In genomic region chr15:81693967-81694881, GRCm38 (mm10) we compare ENCODE assay signal across 8 mouse cellular contexts. TPM values are rescaled to one million over a fixed set of nuclear protein-coding genes. Genes with fewer than 3 reads are reported as not detected.
DNase-seq lines count a peak whose midpoint lies in the region; ATAC-seq lines count a peak whose summit lies in the region.

No protein-coding gene starts in this region.

- H3K27ac ChIP-seq in hindbrain, embryonic 12.5 days, result no peak overlapping the region; the same call in 1 of the 2 replicates

- H3K9ac ChIP-seq in hindbrain, embryonic 12.5 days, result peak overlapping the region; percentile 68

- H3K4me3 ChIP-seq in hindbrain, embryonic 12.5 days, result peak overlapping the region; percentile 56

- H3K4me2 ChIP-seq in hindbrain, embryonic 12.5 days (replicated peaks), result peak overlapping the region; percentile 97

- ATAC-seq in hindbrain, embryonic 12.5 days (ENCODE audit: low FRiP score), result peak; percentile 78

- peak; percentile 87 for DNase-seq in Muller cell, postnatal 12 days (ENCODE audit: inconsistent ontology term)
- peak; percentile 86 for DNase-seq in cerebellum, adult 9-10 months
- DNase-seq in frontal cortex, postnatal 10 days (ENCODE audit: low spot score in 2 of 2), result peak; percentile 56 to 80
- peak; percentile 51 to 64 for DNase-seq in layer of hippocampus, postnatal 25 days (ENCODE audit: extremely low spot score in 1 of 2, low spot score in 1 of 2)
- peak; percentile 86 for DNase-seq in lung, postnatal 25 days (ENCODE audit: low spot score)
- DNase-seq in retina, embryonic 14.5 days (ENCODE audit: low spot score), result peak; percentile 85
- DNase-seq in thymus, postnatal 36 days, result peak; percentile 77

- no peaks in the 10 kb centered on the region for H3K9me3 ChIP-seq in hindbrain, embryonic 12.5 days (replicated peaks)

- WGBS in hindbrain, embryonic 12.5 days, result under 1% methylated on average over 99 of the region's 107 CpGs

- peaks cover 49% of the 10 kb centered on the region for H3K27me3 ChIP-seq in hindbrain, embryonic 12.5 days

- H3K4me1 ChIP-seq in hindbrain, embryonic 12.5 days, result peaks cover 15% of the 10 kb centered on the region

- no peaks in the 10 kb centered on the region; the same call in 1 of the 2 replicates for H3K36me3 ChIP-seq in hindbrain, embryonic 12.5 days

RNA-seq across cellular contexts. Expression of gene Chadl, which starts 2.9 kb away (rescaled TPM):
- 8.4 and 9.0 TPM in 2 replicates for polyA plus RNA-seq in hindbrain, embryonic 12.5 days (2016; fragmentation: Nextera tagmentation; extraction: Ambion mirVana)
- 10 to 100 TPM; 19.2 to 21.5 TPM for total RNA-seq in layer of hippocampus, postnatal 25 days (2021)

RNA-seq across cellular contexts. Expression of gene L3mbtl2, which starts 30.5 kb away (rescaled TPM):
- 29.2 and 29.6 TPM in 2 replicates for polyA plus RNA-seq in hindbrain, embryonic 12.5 days (2016; fragmentation: Nextera tagmentation; extraction: Ambion mirVana)
- total RNA-seq in layer of hippocampus, postnatal 25 days (2021), result 10 to 100 TPM; 36.9 to 40.2 TPM

RNA-seq across cellular contexts. Expression of gene Zc3h7b, which starts 50.6 kb away (rescaled TPM):
- 51.6 and 52.1 TPM in 2 replicates for polyA plus RNA-seq in hindbrain, embryonic 12.5 days (2016; fragmentation: Nextera tagmentation; extraction: Ambion mirVana)
- 100 to 1,000 TPM; 145 to 150 TPM for total RNA-seq in layer of hippocampus, postnatal 25 days (2021)

RNA-seq across cellular contexts. Expression of gene Rangap1, which starts 51.1 kb away (rescaled TPM):
- 131 and 134 TPM in 2 replicates for polyA plus RNA-seq in hindbrain, embryonic 12.5 days (2016; fragmentation: Nextera tagmentation; extraction: Ambion mirVana)
- 100 to 1,000 TPM; 146 to 164 TPM for total RNA-seq in layer of hippocampus, postnatal 25 days (2021)
